Mouse (Mus musculus) cerebellum, adult 11 months (tissue): ENCODE results near the gene Pald1.

Source experiments
- DNase-seq: peaks from one replicate; pipeline ENCODE4 v3.0.0; 2022

Pald1 gene

DNA sequence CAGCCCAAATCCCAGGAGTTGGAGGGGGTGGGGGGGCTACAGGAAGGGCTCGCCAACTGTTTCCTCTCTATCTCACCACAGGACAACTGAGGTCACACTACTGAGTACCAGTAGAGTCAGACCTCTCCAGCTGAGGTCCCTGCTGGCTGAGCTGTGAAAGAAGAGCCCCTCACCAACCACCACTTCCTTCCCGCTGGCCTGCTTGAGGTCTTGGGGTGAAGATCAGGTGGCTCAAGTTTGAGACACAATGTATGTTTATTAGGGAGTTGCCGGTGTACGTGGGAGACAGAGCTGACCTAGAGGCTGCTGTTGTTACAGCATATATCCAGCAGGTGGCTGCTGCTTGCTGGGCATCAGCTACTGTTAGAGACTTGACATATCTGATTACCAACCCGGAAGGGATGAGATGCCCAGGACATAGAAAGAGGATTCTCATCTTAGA, 107.6 kb downstream of the Pald1 start:
- no peak for DNase-seq

DNA sequence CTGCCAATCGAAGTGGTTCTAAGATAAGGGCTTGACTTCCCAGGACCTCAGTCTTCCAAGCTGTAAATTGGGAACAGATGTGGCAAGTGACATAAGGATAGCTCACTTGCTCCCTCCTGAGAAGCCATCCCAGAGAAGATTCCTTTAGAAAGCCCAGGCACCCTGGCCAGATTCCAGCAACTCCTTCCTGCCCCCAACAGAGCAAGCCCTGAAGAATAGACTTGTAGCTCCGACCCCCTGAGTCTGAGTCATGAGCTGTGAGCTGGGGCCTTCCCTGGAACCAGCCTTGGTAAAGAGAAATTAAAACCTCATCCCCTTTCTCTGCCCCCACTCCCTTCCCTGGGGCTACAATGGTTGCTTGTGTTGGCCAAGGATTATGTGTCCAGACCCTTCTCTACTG, 108.8 kb downstream of the Pald1 start:
- DNase-seq, result no peak

DNA sequence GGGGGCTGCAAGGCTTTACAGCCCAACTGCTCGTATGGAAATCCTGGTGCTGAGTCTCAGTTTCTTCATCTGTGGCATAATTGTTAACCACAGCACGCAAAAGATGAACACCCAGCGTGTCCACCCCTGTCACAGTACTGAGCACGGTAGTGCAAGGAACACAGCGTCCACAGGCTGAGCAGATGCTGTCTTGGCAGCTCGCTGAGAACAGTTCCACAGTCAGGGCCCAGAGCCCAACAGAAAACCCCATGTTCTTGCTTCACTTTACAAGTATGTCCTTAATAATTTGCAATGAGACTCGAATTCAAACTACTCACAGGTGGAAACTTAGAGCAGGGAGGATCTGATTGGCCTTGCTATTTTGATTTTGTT, 109.5 kb downstream of the Pald1 start:
- no peak for DNase-seq

- DNase-seq, result no peak
These were observed 110.1 kb downstream of the Pald1 start, which contains the start of gene Adamts14 for GRCm38 (mm10) chr10:61273081-61273843. Adamts14 (minus strand) TSS chr10:61273438.

- no peak for DNase-seq
These were observed 110.7 kb downstream of the Pald1 start for GRCm38 (mm10) chr10:61272631-61273030.

DNA sequence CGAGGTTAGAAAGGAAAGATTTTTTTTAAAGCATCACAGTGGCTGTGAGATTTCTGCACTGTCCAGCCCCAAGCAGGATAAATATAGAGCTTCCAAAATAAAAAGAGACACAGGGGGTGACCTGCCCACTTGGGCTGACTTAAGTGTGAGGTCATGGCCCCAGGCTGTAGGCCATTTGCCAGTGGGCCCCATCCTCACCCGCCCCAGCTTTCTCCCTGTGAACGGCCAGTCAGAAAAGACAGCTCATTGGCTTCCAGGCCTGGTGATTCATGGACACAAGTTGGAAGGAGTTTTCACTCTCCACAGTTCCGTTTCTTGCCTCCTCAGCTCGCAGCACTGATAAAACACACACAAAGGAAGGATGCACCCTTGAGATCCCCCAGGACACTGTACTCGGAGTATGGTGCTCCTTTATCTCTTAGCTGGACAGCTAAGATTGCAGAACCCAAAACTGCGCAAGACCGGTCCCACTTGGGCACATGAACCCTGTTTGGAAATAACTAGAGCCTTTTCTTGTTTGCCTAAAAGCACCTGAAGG, 111.2 kb downstream of the Pald1 start:
- DNase-seq, result no peak
